Mouse (Mus musculus) G1E (cell line): ENCODE measurements around the gene Atf1.

Experiments used
- CTCF ChIP-seq: IDR thresholded peaks from 2 replicates; pipeline ENCODE4 v1.5.1; 2012; ENCODE audit warnings: low read depth, low read length, inconsistent platforms, mixed read lengths
- GATA1 ChIP-seq: IDR thresholded peaks from 2 replicates; pipeline ENCODE4 v1.6.1; 2012; ENCODE audit warnings: borderline replicate concordance, low read length, inconsistent platforms, mixed read lengths
- TAL1 ChIP-seq: conservative IDR thresholded peaks from 2 replicates; pipeline ENCODE4 v1.6.1; 2012; ENCODE audit warnings: low read depth, low read length, inconsistent platforms, mixed read lengths

DNA sequence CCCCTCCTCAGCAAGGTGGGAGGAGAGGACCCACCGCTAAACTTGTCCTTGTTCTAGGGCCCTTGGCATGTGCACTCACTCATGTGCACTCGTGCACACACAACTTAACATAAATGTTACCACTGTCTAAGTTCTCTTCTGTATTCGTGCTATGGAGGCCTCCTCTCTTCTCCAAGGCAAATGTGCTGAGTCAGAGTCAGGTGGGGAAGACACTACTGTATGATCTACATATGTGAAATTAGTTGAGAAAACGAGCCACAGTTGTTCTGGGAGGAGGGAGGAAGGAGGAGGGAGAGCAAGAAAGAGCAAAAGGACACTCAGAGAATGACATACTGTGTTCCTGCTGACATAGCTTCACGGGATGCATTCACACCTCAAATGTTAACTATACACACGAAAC lies 72.9 kb downstream of the Atf1 start:
- no peak for TF ChIP-seq CTCF
- no peak for TF ChIP-seq GATA1
- no peak for TF ChIP-seq TAL1
